Mouse (Mus musculus) adrenal gland, postnatal 10 days (tissue): ENCODE data around the gene Scn4a. TPM values are rescaled to one million over a fixed set of nuclear protein-coding genes. Genes with fewer than 3 reads are reported as not detected.
"Not testable (repeated sequence)": the region's sequence is repeated elsewhere in the genome, so short reads cannot be mapped to it uniquely, and the experiment has no call there.

Source experiments
- DNase-seq: peaks from one replicate; pipeline ENCODE4 v3.0.0; 2021; ENCODE audit warnings: mixed read lengths
- total RNA-seq, 2 experiments: library from RNA; stranded (reverse); gene quantifications; 2 replicates each; pipeline ENCODE4 v1.2.3; 2021

Scn4a gene
- total RNA-seq, 2 experiments from 2014 or later: 2.0 to 13.3 TPM

GRCm38 (mm10) chr11:106355382-106356128 is 2.5 kb upstream of the Scn4a start:
- DNase-seq: peak; percentile 53

- DNase-seq: no peak
Measured at GRCm38 (mm10) chr11:106354181-106354580, 1.1 kb upstream of the Scn4a start.

GRCm38 (mm10) chr11:106351941-106352340 is 1.1 kb downstream of the Scn4a start:
- no peak for DNase-seq

GRCm38 (mm10) chr11:106351253-106351652 is 1.8 kb downstream of the Scn4a start:
- no peak for DNase-seq

- DNase-seq: peak; percentile 46
Measured at GRCm38 (mm10) chr11:106350853-106351252, 2.2 kb downstream of the Scn4a start.

GRCm38 (mm10) chr11:106349772-106350171 is 3.3 kb downstream of the Scn4a start:
- no peak for DNase-seq

GRCm38 (mm10) chr11:106344910-106345309 is 8.2 kb downstream of the Scn4a start:
- no peak for DNase-seq

- DNase-seq: peak; percentile 27
Measured at GRCm38 (mm10) chr11:106340990-106341520, 12.0 kb downstream of the Scn4a start.

GRCm38 (mm10) chr11:106339323-106339722 is 13.8 kb downstream of the Scn4a start:
- not testable (repeated sequence) for DNase-seq

- DNase-seq: no peak
Measured at GRCm38 (mm10) chr11:106338870-106339269, 14.2 kb downstream of the Scn4a start.

GRCm38 (mm10) chr11:106338029-106338428 is 15.1 kb downstream of the Scn4a start:
- no peak for DNase-seq

- no peak for DNase-seq
Measured at GRCm38 (mm10) chr11:106334066-106334465, 19.0 kb downstream of the Scn4a start.

- no peak for DNase-seq
Measured at GRCm38 (mm10) chr11:106332458-106332857, 20.6 kb downstream of the Scn4a start.

GRCm38 (mm10) chr11:106329682-106330081 is 23.4 kb downstream of the Scn4a start:
- peak; percentile 51 for DNase-seq

GRCm38 (mm10) chr11:106329128-106329527 is 24.0 kb downstream of the Scn4a start:
- DNase-seq: no peak

- no peak for DNase-seq
Measured at GRCm38 (mm10) chr11:106328521-106328920, 24.6 kb downstream of the Scn4a start.

- DNase-seq: no peak
Measured at GRCm38 (mm10) chr11:106326475-106326874, 26.6 kb downstream of the Scn4a start.

GRCm38 (mm10) chr11:106325566-106326206 is 27.4 kb downstream of the Scn4a start:
- DNase-seq: peak; percentile 75

GRCm38 (mm10) chr11:106324858-106325257 is 28.2 kb downstream of the Scn4a start:
- no peak for DNase-seq

- no peak for DNase-seq
Measured at GRCm38 (mm10) chr11:106318406-106319366, 34.4 kb downstream of the Scn4a start.

- no peak for DNase-seq
Measured at GRCm38 (mm10) chr11:106317801-106318200, 35.3 kb downstream of the Scn4a start.

GRCm38 (mm10) chr11:106316416-106316815 is 36.7 kb downstream of the Scn4a start:
- no peak for DNase-seq
